Mouse (Mus musculus) ES-E14 (cell line): Measurements from ENCODE around the gene Mafk. TPM values are rescaled to one million over a fixed set of nuclear protein-coding genes. Genes with fewer than 3 reads are reported as not detected.

Experiments used
- DNase-seq: peaks from one replicate; pipeline ENCODE4 v3.0.0-alpha.2; 2013; ENCODE audit warnings: low read depth, low spot score
- H3K27ac ChIP-seq: 2 replicates; pipeline ENCODE4 v1.5.1; 2012; ENCODE audit warnings: low read depth, mild to moderate bottlenecking, low read length, moderate library complexity, mixed read lengths; ENCODE audit not compliant: poor library complexity, insufficient read depth, severe bottlenecking
- H3K36me3 ChIP-seq: 2 replicates; pipeline ENCODE4 v1.6.1; 2012; ENCODE audit warnings: mild to moderate bottlenecking, low read length, moderate library complexity, mixed read lengths; ENCODE audit not compliant: control insufficient read depth, poor library complexity, insufficient read depth, severe bottlenecking
- H3K4me1 ChIP-seq, 2 experiments: fragments of 150-350 bp in 1 of 2; sonication (generic) in 1 of 2; 2 replicates each; pipeline ENCODE4 v1.6.1; 2012; ENCODE audit warnings: low read length in 2 of 2, mild to moderate bottlenecking in 1 of 2, mixed read lengths in 1 of 2; ENCODE audit not compliant: control insufficient read depth in 2 of 2, insufficient read depth in 2 of 2, poor library complexity in 1 of 2
- H3K4me3 ChIP-seq, 2 experiments: fragments of 150-350 bp in 1 of 2; sonication (generic) in 1 of 2; 2 replicates each; pipeline ENCODE4 v1.5.1; 2012; ENCODE audit warnings: low read length in 2 of 2, low read depth in 1 of 2, mild to moderate bottlenecking in 1 of 2, mixed read lengths in 1 of 2; ENCODE audit not compliant: insufficient read depth in 1 of 2, poor library complexity in 1 of 2, severe bottlenecking in 1 of 2
- H3K9ac ChIP-seq: 2 replicates; pipeline ENCODE4 v1.6.1; 2012; ENCODE audit warnings: low read depth, mild to moderate bottlenecking, low read length, mixed read lengths; ENCODE audit not compliant: poor library complexity, insufficient read depth, severe bottlenecking
- H3K9me3 ChIP-seq: fragments of 150-350 bp; sonication (generic); 2 replicates; pipeline ENCODE4 v1.6.1; 2012; ENCODE audit warnings: low read depth, mild to moderate bottlenecking, low read length; ENCODE audit not compliant: control insufficient read depth, insufficient read depth
- CHD2 ChIP-seq: IDR thresholded peaks from 2 replicates; pipeline ENCODE4 v1.6.1; 2014; ENCODE audit warnings: mild to moderate bottlenecking, low read depth, low read length, inconsistent platforms
- HCFC1 ChIP-seq: IDR thresholded peaks from 2 replicates; pipeline ENCODE4 v1.6.1; 2012; ENCODE audit warnings: low read length, inconsistent platforms, borderline replicate concordance; ENCODE audit not compliant: insufficient read depth
- MAFK ChIP-seq: IDR thresholded peaks from 2 replicates; pipeline ENCODE4 v1.6.1; 2014; ENCODE audit warnings: mild to moderate bottlenecking, low read depth, low read length, inconsistent platforms; ENCODE audit not compliant: insufficient read depth
- ZC3H11A ChIP-seq: IDR thresholded peaks from 2 replicates; pipeline ENCODE4 v1.6.1; 2012; ENCODE audit warnings: low read depth, mild to moderate bottlenecking, inconsistent platforms, low read length, borderline replicate concordance
- ZNF384 ChIP-seq: IDR thresholded peaks from 2 replicates; pipeline ENCODE4 v1.6.1; 2012; ENCODE audit warnings: low read depth, low read length, inconsistent platforms
- in situ Hi-C, 2 experiments: fragments of 600-800 bp; cut with MboI; formaldehyde crosslinking; loops; one replicate each; pipeline ENCODE4 v1.15.1; 2025; ENCODE audit warnings: low sequenced_read_pairs in 2 of 2, inconsistent platforms in 1 of 2; ENCODE audit not compliant: unreplicated experiment in 2 of 2
- total RNA-seq: library from RNA; depleted of rRNA; stranded (reverse); fragments of 300-350 nt; gene quantifications from 2 replicates; pipeline ENCODE4 v1.2.3, GENCODE M21; 2012

Gene Mafk
- total RNA-seq, 1 experiment, result 19.9 TPM

- DNase-seq, result peak; percentile 71
- Histone ChIP-seq H3K9me3 (no peaks in the 10 kb centered on the region), H3K4me3 (peak within 1 kb of the TSS; percentile 96 to 99), H3K36me3 (peaks cover 15% of the 10 kb centered on the region), H3K9ac (peak within 1 kb of the TSS; percentile 97), H3K27ac (peak within 1 kb of the TSS; percentile 59; the same call in 1 of the 2 replicates), H3K4me1 (peaks cover 0 to 3% of the 10 kb centered on the region in 2 experiments; a peak in 1 of 4 replicates)
- no peak for TF ChIP-seq ZC3H11A
- peak; percentile 89 for TF ChIP-seq HCFC1
- TF ChIP-seq ZNF384, result no peak
- TF ChIP-seq MAFK, result no peak
- in situ Hi-C loops, result loop anchor here (25.0 kb wide), 2 partner anchors 461 to 586 kb away; partner anchors contain the start of gene Eif3b (in 2 of the 2)
Measured at GRCm38 (mm10) chr5:139826357-139827055, 35.2 kb downstream of the Mafk start, which contains the start of the genes Gm26938 and Psmg3. TSS of gene Gm26938 (minus strand) at chr5:139826407. TSS of gene Psmg3 (minus strand) at chr5:139826885.

GRCm38 (mm10) chr5:139827593-139827992, 36.3 kb downstream of the Mafk start:
- no peak overlapping the region for H3K4me3 ChIP-seq
- peaks cover 9% of the 10 kb centered on the region for H3K36me3 ChIP-seq
- H3K4me1 ChIP-seq, result peaks cover 0 to 3% of the 10 kb centered on the region in 2 experiments; a peak in 1 of 4 replicates
- no peak for DNase-seq
- in situ Hi-C loops, result loop anchor here (25.0 kb wide), 2 partner anchors 460 to 585 kb away; partner anchors contain the start of gene Eif3b (in 2 of the 2)
- H3K27ac ChIP-seq, result no peak overlapping the region
- H3K9me3 ChIP-seq, result no peaks in the 10 kb centered on the region
- no peak overlapping the region for H3K9ac ChIP-seq
- TF ChIP-seq ZC3H11A (no peak), CHD2 (no peak), ZNF384 (no peak), MAFK (no peak), HCFC1 (no peak)

DNA sequence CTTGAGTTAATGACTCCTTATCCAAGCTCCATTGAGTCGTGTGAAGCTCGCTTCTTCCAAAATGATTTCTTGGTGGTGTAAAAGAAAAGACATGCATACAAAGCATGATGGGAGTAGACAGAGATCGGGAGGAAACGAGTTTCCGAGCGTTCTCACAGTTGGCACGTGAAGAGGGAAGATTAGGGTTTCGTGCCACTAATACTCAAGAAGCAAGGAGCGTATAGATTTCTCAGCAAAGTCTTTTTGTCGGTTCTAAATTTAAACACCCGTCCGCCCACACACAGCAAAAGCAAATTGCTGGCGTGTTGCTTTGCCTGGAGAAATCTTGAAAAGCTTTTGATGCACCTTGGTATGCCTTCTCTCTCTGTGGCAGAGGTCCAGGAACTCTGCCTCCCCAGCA, 38.1 kb downstream of the Mafk start:
- in situ Hi-C loops, result loop anchor here (25.0 kb wide), 2 partner anchors 458 to 583 kb away; partner anchors contain the start of gene Eif3b (in 2 of the 2)
- H3K4me3 ChIP-seq, result no peak overlapping the region
- peaks cover 0 to 3% of the 10 kb centered on the region in 2 experiments; a peak in 1 of 4 replicates for H3K4me1 ChIP-seq
- DNase-seq, result no peak
- H3K36me3 ChIP-seq, result peaks cover under 1% of the 10 kb centered on the region; the same call in 1 of the 2 replicates
- H3K9ac ChIP-seq, result no peak overlapping the region
- TF ChIP-seq ZC3H11A (no peak), CHD2 (no peak), HCFC1 (no peak), MAFK (no peak), ZNF384 (no peak)
- no peak overlapping the region for H3K27ac ChIP-seq
- no peaks in the 10 kb centered on the region for H3K9me3 ChIP-seq

DNA sequence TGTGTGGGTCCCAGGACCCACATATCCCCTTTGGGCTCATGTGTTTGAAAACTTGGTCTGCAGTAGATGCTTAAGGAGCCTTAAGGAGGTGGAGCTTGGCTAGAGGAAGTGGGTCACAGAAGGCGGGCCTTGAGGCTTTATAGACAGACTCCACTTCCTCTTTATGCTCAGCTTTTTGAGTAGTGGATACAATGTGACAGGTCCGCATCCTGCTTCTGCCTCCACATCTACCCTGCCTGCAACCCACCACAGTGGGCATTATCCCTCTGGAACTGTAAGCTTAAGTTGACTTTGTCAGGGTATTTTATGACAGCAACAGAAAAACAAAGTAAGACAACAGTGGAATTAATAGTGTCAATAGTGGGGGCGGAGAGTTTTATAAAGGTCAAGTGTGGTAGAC, 39.4 kb downstream of the Mafk start:
- TF ChIP-seq ZNF384 (no peak), CHD2 (no peak), HCFC1 (no peak), MAFK (no peak), ZC3H11A (no peak)
- in situ Hi-C loops, result loop anchor here (25.0 kb wide), 2 partner anchors 457 to 582 kb away; partner anchors contain the start of gene Eif3b (in 2 of the 2)
- Histone ChIP-seq H3K9ac (no peak overlapping the region), H3K36me3 (no peaks in the 10 kb centered on the region), H3K27ac (no peak overlapping the region), H3K9me3 (no peaks in the 10 kb centered on the region), H3K4me3 (no peak overlapping the region), H3K4me1 (peaks cover 0 to 3% of the 10 kb centered on the region in 2 experiments; a peak in 1 of 4 replicates)
- DNase-seq, result no peak
